Mouse (Mus musculus) lung, adult 2 months (tissue): ENCODE results near the gene Keap1.

Experiments used
- CTCF ChIP-seq: fragments of 200-500 bp; IDR thresholded peaks from 2 replicates; pipeline ENCODE4 v1.5.1; 2011; ENCODE audit warnings: mild to moderate bottlenecking, low read length, control low read depth; ENCODE audit not compliant: insufficient read depth
- POLR2A ChIP-seq: fragments of 200-500 bp; IDR thresholded peaks from 2 replicates; pipeline ENCODE4 v1.6.1; 2011; ENCODE audit warnings: low read depth, mild to moderate bottlenecking, control low read depth, low read length, borderline replicate concordance; ENCODE audit errors: extremely low read depth

DNA sequence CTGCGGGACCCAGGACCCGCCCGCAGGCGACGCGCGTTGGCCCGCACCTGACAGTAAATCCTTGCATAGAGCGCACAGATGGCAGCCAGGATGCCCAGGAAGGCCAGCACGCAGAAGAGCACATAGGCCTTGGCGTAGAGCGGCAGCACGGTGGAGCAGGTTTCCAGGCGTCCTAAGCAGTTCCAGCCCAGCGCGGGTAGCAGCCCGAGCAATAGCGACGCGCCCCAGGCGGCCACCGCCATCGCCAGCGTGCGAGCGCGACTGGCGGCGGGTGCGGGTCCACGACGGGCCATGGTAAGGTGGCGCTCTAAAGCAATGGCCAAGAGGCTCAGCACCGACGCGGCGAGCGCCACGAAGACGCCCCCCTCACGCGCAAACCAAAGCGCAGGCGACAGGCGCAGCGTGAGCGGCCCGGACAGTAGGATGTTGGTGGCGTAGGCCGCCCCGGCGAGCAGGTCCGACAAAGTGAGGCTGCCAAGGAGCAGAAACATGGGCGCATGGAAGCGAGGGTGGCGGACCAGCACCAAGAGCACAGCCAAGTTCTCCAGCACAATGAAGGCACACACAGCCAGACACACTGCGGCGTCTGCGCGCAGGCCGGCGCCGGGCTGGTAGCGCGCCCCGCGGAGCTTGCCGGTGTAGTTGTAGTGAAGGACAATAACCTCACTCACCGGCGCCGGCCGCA is 5.4 kb upstream of the Keap1 start:
- no peak for TF ChIP-seq CTCF
- no peak for TF ChIP-seq POLR2A
